Mouse (Mus musculus) kidney, postnatal 0 days (tissue): ENCODE measurements at regions not wholly inside any gene's neighbourhood (a gene's known extent, or its start where the extent isn't known, plus 50 kb on each side); places are given as distances from the start of the nearest gene placed in this dataset.

Source experiments
- ATAC-seq: fragments of 200-750 bp; cut with Nextera tagmentation; replicated peaks from 2 replicates; pipeline ENCODE4 v1.8.0; 2017; ENCODE audit warnings: low read depth, moderate number of reproducible peaks, moderate TSS enrichment, moderate library complexity; ENCODE audit not compliant: low FRiP score
- DNase-seq: peaks from one replicate; pipeline ENCODE4 v3.0.0-alpha.2; 2016; ENCODE audit warnings: low spot score
- H3K27ac ChIP-seq: fragments of 300-500 bp; sonication (generic); 2 replicates; pipeline ENCODE4 v1.5.1; 2014; ENCODE audit warnings: mild to moderate bottlenecking
- H3K27me3 ChIP-seq: fragments of 300-500 bp; sonication (generic); 2 replicates; pipeline ENCODE4 v1.6.1; 2014; ENCODE audit warnings: low read length, mixed read lengths; ENCODE audit not compliant: insufficient read depth
- H3K36me3 ChIP-seq: fragments of 300-500 bp; sonication (generic); 2 replicates; pipeline ENCODE4 v1.6.1; 2014; ENCODE audit warnings: low read length, mixed read lengths; ENCODE audit not compliant: insufficient read depth
- H3K4me1 ChIP-seq: fragments of 300-500 bp; sonication (generic); replicated peaks from 2 replicates; pipeline ENCODE4 v1.6.1; 2014; ENCODE audit warnings: antibody characterized with exemption, low read length, mixed read lengths; ENCODE audit not compliant: insufficient read depth
- H3K4me2 ChIP-seq: fragments of 300-500 bp; sonication (generic); 2 replicates; pipeline ENCODE4 v1.6.1; 2014; ENCODE audit warnings: mild to moderate bottlenecking, low read length, moderate library complexity, mixed read lengths
- H3K4me3 ChIP-seq: fragments of 300-500 bp; sonication (generic); replicated peaks from 2 replicates; pipeline ENCODE4 v1.5.1; 2014; ENCODE audit warnings: low read depth, low read length
- H3K9ac ChIP-seq: fragments of 300-500 bp; sonication (generic); 2 replicates; pipeline ENCODE4 v1.6.1; 2014; ENCODE audit warnings: low read depth, low read length
- H3K9me3 ChIP-seq: fragments of 300-500 bp; sonication (generic); replicated peaks from 2 replicates; pipeline ENCODE4 v1.6.1; 2016; ENCODE audit warnings: low read length, inconsistent platforms, mixed read lengths
- CTCF ChIP-seq: IDR thresholded peaks from 2 replicates; pipeline ENCODE4 v1.5.1; 2016; ENCODE audit warnings: antibody characterized with exemption, low read depth, mild to moderate bottlenecking, moderate library complexity
- WGBS: fragments of 180-500 bp; shearing (Covaris S2); extraction: QIAGEN DNeasy Blood & Tissue Kit; methylation state at CpG from one replicate; pipeline ENCODE4 v1.1.7; 2014; 5-methylcytosine and 5-hydroxymethylcytosine counted together

DNA sequence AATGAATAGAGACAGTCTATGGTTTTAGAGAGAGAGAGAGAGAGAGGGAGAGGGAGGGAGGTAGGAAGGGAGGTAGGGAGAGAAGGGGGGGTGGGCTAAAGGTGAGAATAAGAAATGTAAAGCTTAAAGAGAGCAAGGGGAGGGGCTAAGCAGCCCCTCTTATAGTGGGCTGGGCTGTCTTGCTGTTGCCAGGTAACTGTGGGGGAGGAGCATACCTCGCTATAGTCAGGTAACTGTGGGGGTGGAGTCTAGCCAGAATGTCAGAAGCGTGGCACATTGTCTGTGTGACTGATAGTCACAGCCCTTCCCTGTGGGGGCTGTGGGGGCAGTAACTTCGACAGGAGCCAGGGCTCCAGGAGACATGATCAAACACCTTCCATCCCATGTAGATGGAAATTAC, 786.4 kb upstream of the Nr2f1 start:
- no peaks in the 10 kb centered on the region for H3K9me3 ChIP-seq
- no peak overlapping the region for H3K4me2 ChIP-seq
- no peak overlapping the region for H3K4me3 ChIP-seq
- ATAC-seq (no peak), DNase-seq (no peak)
- no peak for TF ChIP-seq CTCF
- H3K27ac ChIP-seq: no peak overlapping the region
- no peaks in the 10 kb centered on the region for H3K4me1 ChIP-seq
- H3K9ac ChIP-seq: no peak overlapping the region
- no peaks in the 10 kb centered on the region for H3K27me3 ChIP-seq
- no peaks in the 10 kb centered on the region for H3K36me3 ChIP-seq
- WGBS: 34% methylated on average over 3 of the region's 3 CpGs

DNA sequence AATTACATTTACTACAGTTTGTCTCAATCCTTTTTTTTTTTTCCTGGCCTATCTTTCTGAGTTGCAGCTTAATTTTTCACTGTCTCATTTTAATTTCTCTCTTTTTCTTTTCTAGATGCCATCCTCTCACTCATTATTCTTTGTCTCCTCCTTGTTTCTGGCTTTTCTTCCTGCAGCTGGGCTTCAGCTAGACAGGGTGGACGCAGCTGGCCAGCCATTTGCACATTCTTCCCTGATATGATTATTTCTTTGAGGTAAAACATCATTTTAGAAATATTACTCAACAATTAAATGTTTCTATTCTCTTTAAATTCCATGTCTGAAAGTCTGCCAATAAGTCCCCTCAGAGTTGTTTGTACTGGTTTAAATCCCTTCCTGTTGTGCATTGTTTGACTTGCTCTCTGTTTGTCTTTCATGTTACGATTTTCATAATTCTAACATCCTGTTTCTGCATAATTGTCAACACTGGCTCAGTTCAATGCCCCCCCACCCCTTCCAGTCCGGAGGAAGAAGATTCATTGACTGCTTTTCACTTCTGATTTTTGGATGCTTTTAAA, 777.7 kb upstream of the Nr2f1 start:
- H3K4me2 ChIP-seq: no peak overlapping the region
- H3K4me1 ChIP-seq: no peaks in the 10 kb centered on the region
- no peak for TF ChIP-seq CTCF
- H3K9me3 ChIP-seq: no peaks in the 10 kb centered on the region
- no peaks in the 10 kb centered on the region for H3K27me3 ChIP-seq
- H3K4me3 ChIP-seq: no peak overlapping the region
- WGBS: 63% methylated on average over 3 of the region's 3 CpGs
- peak; percentile 56 for DNase-seq
- no peak for ATAC-seq
- no peak overlapping the region for H3K9ac ChIP-seq
- no peaks in the 10 kb centered on the region for H3K36me3 ChIP-seq
- no peak overlapping the region for H3K27ac ChIP-seq

DNA sequence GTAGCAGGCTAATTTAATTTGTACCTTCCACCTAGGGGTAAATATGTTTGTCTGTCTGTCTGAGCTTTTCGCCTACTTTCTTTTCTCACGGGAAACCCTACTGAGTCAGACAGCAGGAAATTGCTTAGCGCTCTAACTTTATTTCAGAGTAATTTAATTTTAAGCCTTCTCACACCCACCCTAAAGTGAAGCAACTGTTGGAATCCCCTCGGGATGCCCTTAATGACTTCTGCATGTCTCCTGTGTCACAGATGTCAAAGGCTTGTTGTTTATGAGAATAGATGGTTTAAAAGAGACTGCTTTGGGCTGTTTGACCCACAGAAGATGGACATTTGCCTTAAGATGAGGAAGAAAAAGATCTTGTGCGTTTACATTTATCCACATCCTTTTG, 738.8 kb upstream of the Nr2f1 start:
- DNase-seq: no peak
- ATAC-seq: no peak
- H3K4me3 ChIP-seq: no peak overlapping the region

DNA sequence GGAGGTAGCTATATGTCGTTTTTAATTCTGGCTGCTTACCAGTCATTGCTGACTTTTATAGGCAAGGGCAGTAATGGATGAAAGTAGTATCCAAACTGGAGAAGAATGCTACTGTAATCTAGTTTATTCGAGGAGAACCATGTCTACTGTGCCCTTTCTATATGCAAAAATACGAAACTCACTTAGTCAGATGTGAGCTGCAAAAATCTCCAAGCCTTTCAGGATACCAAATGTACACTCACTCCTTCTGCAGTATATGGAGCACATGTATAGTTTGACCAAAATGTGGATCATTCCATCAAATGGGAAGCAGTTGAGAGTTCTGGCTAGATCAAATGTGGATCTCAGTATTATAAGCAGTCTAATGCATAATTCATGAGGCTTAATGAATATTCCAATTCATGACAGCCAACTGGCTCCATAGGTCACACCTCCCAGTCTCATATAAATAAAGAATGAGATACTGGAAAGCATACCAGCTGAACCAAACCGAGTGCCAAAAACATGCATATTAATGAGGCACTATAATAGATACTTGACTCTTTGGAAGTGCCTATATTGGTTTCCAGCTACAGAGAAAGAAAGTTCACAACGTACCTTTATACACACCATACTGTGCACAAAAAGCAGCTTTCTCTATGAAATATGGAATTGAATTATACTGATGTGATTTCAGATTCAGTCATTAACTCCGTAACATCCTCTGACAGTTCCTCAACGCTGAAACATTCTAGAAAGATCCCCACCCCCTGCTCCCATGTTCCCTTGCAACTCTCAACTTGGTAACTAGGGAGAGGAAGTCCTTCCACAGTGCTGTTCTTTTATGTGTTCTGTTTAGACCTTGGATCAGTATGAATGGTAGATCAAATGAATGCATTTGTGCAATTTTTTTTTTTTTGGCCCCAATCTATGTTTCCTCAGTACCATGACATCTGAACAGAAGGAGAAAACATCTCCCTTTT, 738.1 kb upstream of the Nr2f1 start:
- H3K9ac ChIP-seq: no peak overlapping the region
- no peaks in the 10 kb centered on the region for H3K4me1 ChIP-seq
- ATAC-seq (no peak), DNase-seq (no peak)
- no peaks in the 10 kb centered on the region for H3K36me3 ChIP-seq
- H3K4me3 ChIP-seq: no peak overlapping the region
- H3K9me3 ChIP-seq: no peaks in the 10 kb centered on the region
- 75% methylated on average over 7 of the region's 7 CpGs for WGBS
- H3K4me2 ChIP-seq: no peak overlapping the region
- no peak overlapping the region for H3K27ac ChIP-seq
- TF ChIP-seq CTCF: no peak
- H3K27me3 ChIP-seq: no peaks in the 10 kb centered on the region

More for the DNA sequence above, 738.8 kb upstream of the Nr2f1 start:
- H3K9me3 ChIP-seq: no peaks in the 10 kb centered on the region
- H3K27me3 ChIP-seq: no peaks in the 10 kb centered on the region
- no peaks in the 10 kb centered on the region for H3K4me1 ChIP-seq
- H3K9ac ChIP-seq: no peak overlapping the region
- no peak overlapping the region for H3K4me2 ChIP-seq
- WGBS: 46% methylated on average over 5 of the region's 5 CpGs
- TF ChIP-seq CTCF: no peak
- no peak overlapping the region for H3K27ac ChIP-seq
- H3K36me3 ChIP-seq: no peaks in the 10 kb centered on the region

DNA sequence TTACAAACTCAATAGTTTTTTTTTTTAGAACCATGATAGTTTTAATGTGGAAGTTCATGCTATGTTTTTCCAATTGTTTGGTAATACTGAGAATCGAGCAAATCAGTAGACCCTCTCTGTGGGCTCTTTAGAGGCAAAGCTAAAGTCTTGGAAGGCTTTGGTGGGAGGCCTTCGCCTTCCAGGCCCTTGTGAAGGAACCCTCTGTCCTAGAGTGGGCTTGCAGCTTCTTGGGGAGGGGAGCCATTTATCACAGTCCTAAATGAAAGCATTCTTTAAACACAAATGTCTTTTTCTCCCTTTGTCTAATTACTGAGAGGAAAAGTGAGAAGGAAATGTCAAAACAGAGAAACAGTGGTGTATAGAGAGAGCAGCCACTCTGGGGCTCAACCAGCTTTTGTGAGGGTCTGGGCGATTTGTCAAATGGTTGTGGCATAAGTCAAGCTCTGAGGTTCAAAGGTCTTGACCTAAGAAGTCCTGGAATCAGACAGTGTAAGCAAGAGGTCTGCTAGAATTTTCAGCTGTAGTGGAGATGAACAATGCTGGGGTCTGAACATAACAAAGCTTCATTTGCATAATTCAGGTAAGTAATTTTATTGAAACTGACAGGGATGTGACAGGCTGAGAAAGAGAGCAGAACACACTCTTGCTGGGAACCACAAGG, 736.6 kb upstream of the Nr2f1 start:
- H3K4me1 ChIP-seq: no peaks in the 10 kb centered on the region
- WGBS: 45% methylated on average over 3 of the region's 3 CpGs
- ATAC-seq (no peak), DNase-seq (no peak)
- H3K27me3 ChIP-seq: no peaks in the 10 kb centered on the region
- H3K36me3 ChIP-seq: no peaks in the 10 kb centered on the region
- no peak overlapping the region for H3K27ac ChIP-seq
- H3K4me3 ChIP-seq: no peak overlapping the region
- H3K4me2 ChIP-seq: no peak overlapping the region
- H3K9ac ChIP-seq: no peak overlapping the region
- TF ChIP-seq CTCF: no peak
- no peaks in the 10 kb centered on the region for H3K9me3 ChIP-seq

DNA sequence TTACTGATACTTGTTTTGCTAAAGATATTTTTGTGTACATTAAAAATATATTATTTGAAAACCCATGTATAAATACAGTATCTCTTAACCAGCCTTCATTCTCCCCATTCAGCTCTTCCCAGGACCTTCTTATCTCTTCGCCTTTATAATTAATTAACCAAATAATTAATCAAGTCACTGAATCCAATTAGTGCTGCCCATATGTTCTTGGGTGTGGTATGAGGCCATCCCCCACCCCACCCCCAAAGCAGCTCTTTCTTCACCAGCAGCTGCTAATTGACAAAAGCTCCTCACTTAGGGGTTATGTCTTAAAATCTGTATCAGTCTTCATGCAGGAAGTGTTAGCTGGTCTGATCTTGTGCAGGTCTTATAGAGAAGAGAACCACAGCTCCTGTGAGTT, 728.8 kb upstream of the Nr2f1 start:
- Histone ChIP-seq H3K4me1 (no peaks in the 10 kb centered on the region), H3K4me3 (no peak overlapping the region), H3K27ac (no peak overlapping the region), H3K9me3 (no peaks in the 10 kb centered on the region), H3K27me3 (no peaks in the 10 kb centered on the region), H3K9ac (no peak overlapping the region), H3K36me3 (no peaks in the 10 kb centered on the region), H3K4me2 (no peak overlapping the region)
- ATAC-seq: no peak
- no peak for DNase-seq
- no peak for TF ChIP-seq CTCF
- WGBS: 85% methylated on average over 1 of the region's 1 CpGs
